Mouse (Mus musculus): ENCODE measurements around the gene Gm49388. TPM values are rescaled to one million over a fixed set of nuclear protein-coding genes. Genes with fewer than 3 reads are reported as not detected.
A peak's percentile ranks its signal among the peaks of the same experiment; 100 is the strongest.

Gene Gm49388
- polyA plus RNA-seq, 1 experiment from 2014 or later: not detected

DNA sequence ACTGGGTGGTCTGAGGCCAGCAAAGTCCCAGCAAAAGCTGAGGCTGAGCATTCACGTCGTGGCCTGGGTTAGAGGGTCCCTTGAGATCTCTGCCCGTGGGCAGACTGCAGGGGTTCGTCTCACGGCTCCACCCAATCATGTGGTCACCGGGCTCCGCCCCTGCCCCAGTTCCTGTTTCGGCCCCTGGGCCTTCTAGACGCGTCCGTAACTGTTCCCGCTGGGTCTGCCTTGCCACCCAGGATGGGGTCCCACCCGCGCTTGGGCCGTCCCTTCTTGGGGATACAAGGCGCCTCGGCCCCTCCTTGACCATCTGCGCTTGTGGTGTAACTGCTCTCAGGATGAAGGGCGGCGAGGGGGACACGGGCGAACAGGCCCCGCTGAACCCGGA, 15.8 kb upstream of the Gm49388 start, which contains the start of gene Orai3:
Orai3 (plus strand) TSS at position 165 of the 388 bp plus-strand sequence.
- Histone ChIP-seq H3K4me3 (ENCODE audit: low read depth, low read length) (peak within 1 kb of the TSS; percentile 74), H3K4me1 (replicated peaks; ENCODE audit: control insufficient read depth, insufficient read depth) (peaks cover 4% of the 10 kb centered on the region; the same call in 1 of the 2 replicates), H3K27ac (replicated peaks) (peak within 1 kb of the TSS; percentile 91), H3K9me3 (ENCODE audit: control insufficient read depth, low read length) (no peaks in the 10 kb centered on the region), H3K9ac (ENCODE audit: low read length) (peak within 1 kb of the TSS; percentile 95), H3K27me3 (ENCODE audit: control insufficient read depth, insufficient read depth, low read length) (no peaks in the 10 kb centered on the region), H3K36me3 (ENCODE audit: control insufficient read depth, insufficient read depth, low read length) (peaks cover 3% of the 10 kb centered on the region; the same call in 1 of the 2 replicates), H3K4me2 (replicated peaks; ENCODE audit: low read depth) (peak within 1 kb of the TSS; percentile 86)
- TF ChIP-seq EP300 (optimal IDR thresholded peaks at IDR 0.05): no peak
- no peak for TF ChIP-seq CTCF (IDR thresholded peaks at IDR 0.05; ENCODE audit: low read depth)
- ATAC-seq (ENCODE audit: low FRiP score, low TSS enrichment): peak; percentile 75
- peak; percentile 90 for DNase-seq (ENCODE audit: low spot score)
- WGBS: 1% methylated on average over 24 of the region's 24 CpGs

DNA sequence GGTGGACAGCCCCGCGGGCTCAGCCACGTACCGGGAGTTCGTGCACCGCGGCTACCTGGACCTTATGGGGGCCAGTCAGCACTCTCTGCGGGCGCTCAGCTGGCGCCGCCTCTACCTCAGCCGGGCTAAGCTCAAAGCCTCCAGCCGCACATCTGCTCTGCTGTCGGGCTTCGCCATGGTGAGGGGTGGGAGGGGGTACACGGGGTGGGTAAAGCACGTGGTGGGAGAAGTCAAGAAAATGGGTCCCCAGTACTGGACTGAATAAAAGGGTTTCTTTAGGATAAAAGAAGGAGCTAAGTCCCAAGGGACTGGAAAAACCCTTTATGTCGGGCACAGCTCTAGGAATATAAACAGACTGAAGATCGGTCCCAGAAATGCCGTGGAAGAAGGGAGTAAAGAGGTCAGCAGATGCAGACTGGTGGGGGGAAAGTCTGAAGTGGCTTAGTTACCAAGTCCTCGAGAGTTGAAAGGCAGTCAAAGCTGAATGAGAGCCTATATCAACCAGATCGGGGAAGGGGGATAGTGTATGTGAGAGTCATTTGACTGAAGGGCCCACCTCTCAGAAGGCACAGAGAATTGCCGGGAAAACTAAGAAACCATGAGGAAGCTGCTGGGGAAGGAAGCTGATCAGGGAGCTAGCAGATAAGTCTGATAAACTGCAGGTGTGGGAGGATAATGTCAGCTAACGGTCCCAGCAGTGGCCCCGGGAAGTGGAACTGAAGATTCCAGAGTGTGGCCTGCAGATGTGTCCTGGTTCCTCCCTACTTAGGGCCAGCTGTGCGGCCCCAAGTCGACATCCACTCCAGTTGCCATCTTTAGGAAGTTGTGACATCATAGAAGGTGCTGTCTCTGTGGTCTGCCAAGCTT, 15.1 kb upstream of the Gm49388 start:
- H3K9me3 ChIP-seq (ENCODE audit: control insufficient read depth, low read length): no peaks in the 10 kb centered on the region
- H3K4me3 ChIP-seq (ENCODE audit: low read depth, low read length): peak overlapping the region; percentile 74
- peaks cover 4% of the 10 kb centered on the region; the same call in 1 of the 2 replicates for H3K4me1 ChIP-seq (replicated peaks; ENCODE audit: control insufficient read depth, insufficient read depth)
- DNase-seq (ENCODE audit: low spot score) (no peak), ATAC-seq (ENCODE audit: low FRiP score, low TSS enrichment) (peak; percentile 16; the same call in 1 of the 2 replicates)
- peak overlapping the region; percentile 95 for H3K9ac ChIP-seq (ENCODE audit: low read length)
- H3K27ac ChIP-seq (replicated peaks): peak overlapping the region; percentile 91
- no peaks in the 10 kb centered on the region for H3K27me3 ChIP-seq (ENCODE audit: control insufficient read depth, insufficient read depth, low read length)
- WGBS: 3% methylated on average over 27 of the region's 27 CpGs
- peaks cover 3% of the 10 kb centered on the region; the same call in 1 of the 2 replicates for H3K36me3 ChIP-seq (ENCODE audit: control insufficient read depth, insufficient read depth, low read length)
- TF ChIP-seq EP300 (optimal IDR thresholded peaks at IDR 0.05) (no peak), CTCF (IDR thresholded peaks at IDR 0.05; ENCODE audit: low read depth) (no peak)
- H3K4me2 ChIP-seq (replicated peaks; ENCODE audit: low read depth): peak overlapping the region; percentile 86

DNA sequence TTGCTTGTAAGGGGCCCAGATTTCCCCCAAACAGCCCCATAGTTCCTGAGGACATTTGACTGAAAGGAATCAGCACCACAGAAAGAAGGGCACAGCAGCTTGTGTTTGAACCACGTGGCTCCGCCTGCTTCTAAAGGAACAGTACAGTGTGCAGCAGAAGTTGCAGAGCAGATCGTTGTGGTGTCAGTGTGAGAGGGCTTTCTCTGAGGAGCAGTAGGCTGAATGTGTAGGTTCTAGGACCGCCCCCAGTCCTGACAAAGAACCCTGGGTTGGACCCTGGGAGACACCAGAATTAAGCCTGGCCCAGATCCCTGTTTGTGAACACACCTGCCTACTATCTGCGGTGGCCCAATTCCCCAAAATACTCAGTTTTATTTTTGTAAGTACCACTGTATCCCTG, 14.1 kb upstream of the Gm49388 start:
- H3K9ac ChIP-seq (ENCODE audit: low read length): no peak overlapping the region
- 58% methylated on average over 5 of the region's 5 CpGs for WGBS
- ATAC-seq (ENCODE audit: low FRiP score, low TSS enrichment): no peak

DNA sequence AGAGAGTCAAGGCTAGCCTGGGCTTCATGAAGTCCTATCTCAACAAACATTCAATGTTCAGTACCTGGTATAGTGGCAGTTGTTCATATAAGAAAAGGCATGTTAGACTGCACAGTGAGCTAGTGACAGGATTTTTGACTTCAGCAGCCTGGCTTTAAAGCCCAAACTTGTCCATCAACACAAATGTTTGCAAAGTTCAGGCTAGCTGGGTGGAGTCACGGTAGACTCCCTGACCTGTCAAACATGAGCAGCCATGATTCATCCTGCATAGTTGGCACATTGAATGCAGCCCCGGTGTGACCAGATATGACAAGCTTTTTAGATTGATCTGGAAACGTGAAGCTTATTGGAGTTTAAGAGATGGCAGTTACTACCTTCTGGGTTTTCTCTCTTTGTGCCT, 13.3 kb upstream of the Gm49388 start:
- Histone ChIP-seq H3K36me3 (ENCODE audit: control insufficient read depth, insufficient read depth, low read length) (peaks cover 3% of the 10 kb centered on the region; the same call in 1 of the 2 replicates), H3K9me3 (ENCODE audit: control insufficient read depth, low read length) (no peaks in the 10 kb centered on the region), H3K4me1 (replicated peaks; ENCODE audit: control insufficient read depth, insufficient read depth) (peaks cover 4% of the 10 kb centered on the region; the same call in 1 of the 2 replicates), H3K27me3 (ENCODE audit: control insufficient read depth, insufficient read depth, low read length) (no peaks in the 10 kb centered on the region), H3K9ac (ENCODE audit: low read length) (no peak overlapping the region), H3K27ac (replicated peaks) (0 out of 2 replicates have a peak overlapping the region, but pooled peaks have one; percentile 56), H3K4me3 (ENCODE audit: low read depth, low read length) (no peak overlapping the region), H3K4me2 (replicated peaks; ENCODE audit: low read depth) (no peak overlapping the region)
- TF ChIP-seq CTCF (IDR thresholded peaks at IDR 0.05; ENCODE audit: low read depth) (no peak), EP300 (optimal IDR thresholded peaks at IDR 0.05) (no peak)
- DNase-seq (ENCODE audit: low spot score) (peak; percentile 32), ATAC-seq (ENCODE audit: low FRiP score, low TSS enrichment) (no peak)
- WGBS: 41% methylated on average over 3 of the region's 3 CpGs

More for the DNA sequence above, 14.1 kb upstream of the Gm49388 start:
- Histone ChIP-seq H3K9me3 (ENCODE audit: control insufficient read depth, low read length) (no peaks in the 10 kb centered on the region), H3K36me3 (ENCODE audit: control insufficient read depth, insufficient read depth, low read length) (peaks cover 3% of the 10 kb centered on the region; the same call in 1 of the 2 replicates), H3K4me3 (ENCODE audit: low read depth, low read length) (no peak overlapping the region), H3K27me3 (ENCODE audit: control insufficient read depth, insufficient read depth, low read length) (no peaks in the 10 kb centered on the region), H3K4me2 (replicated peaks; ENCODE audit: low read depth) (0 out of 2 replicates have a peak overlapping the region, but pooled peaks have one; percentile 86), H3K27ac (replicated peaks) (0 out of 2 replicates have a peak overlapping the region, but pooled peaks have one; percentile 56), H3K4me1 (replicated peaks; ENCODE audit: control insufficient read depth, insufficient read depth) (peaks cover 4% of the 10 kb centered on the region; the same call in 1 of the 2 replicates)
- TF ChIP-seq EP300 (optimal IDR thresholded peaks at IDR 0.05) (no peak), CTCF (IDR thresholded peaks at IDR 0.05; ENCODE audit: low read depth) (no peak)
- DNase-seq (ENCODE audit: low spot score): no peak

DNA sequence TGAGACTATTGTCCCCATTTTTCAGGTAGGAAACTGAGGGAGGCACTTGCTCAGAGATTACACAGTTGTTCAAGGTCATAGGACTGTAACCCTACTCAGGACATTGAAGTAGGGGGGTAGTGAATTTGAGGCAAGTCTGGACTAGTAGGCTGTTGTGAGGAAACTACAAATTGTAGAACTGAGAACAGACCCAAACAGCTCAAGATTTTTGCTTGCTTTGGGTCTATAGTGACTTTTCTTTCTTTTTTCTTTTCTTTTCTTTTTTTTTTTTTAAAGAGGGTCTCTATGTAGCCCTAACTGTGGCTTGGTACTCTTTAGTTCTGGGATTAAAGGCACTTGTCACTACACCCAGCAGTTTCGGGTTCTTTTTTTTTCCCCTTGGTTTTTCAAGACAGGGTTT, 12.9 kb upstream of the Gm49388 start:
- TF ChIP-seq EP300 (optimal IDR thresholded peaks at IDR 0.05) (no peak), CTCF (IDR thresholded peaks at IDR 0.05; ENCODE audit: low read depth) (no peak)
- Histone ChIP-seq H3K27me3 (ENCODE audit: control insufficient read depth, insufficient read depth, low read length) (no peaks in the 10 kb centered on the region), H3K4me3 (ENCODE audit: low read depth, low read length) (no peak overlapping the region), H3K9ac (ENCODE audit: low read length) (no peak overlapping the region), H3K27ac (replicated peaks) (0 out of 2 replicates have a peak overlapping the region, but pooled peaks have one; percentile 35), H3K36me3 (ENCODE audit: control insufficient read depth, insufficient read depth, low read length) (peaks cover 3% of the 10 kb centered on the region; the same call in 1 of the 2 replicates), H3K4me2 (replicated peaks; ENCODE audit: low read depth) (no peak overlapping the region), H3K4me1 (replicated peaks; ENCODE audit: control insufficient read depth, insufficient read depth) (peaks cover 4% of the 10 kb centered on the region; the same call in 1 of the 2 replicates), H3K9me3 (ENCODE audit: control insufficient read depth, low read length) (no peaks in the 10 kb centered on the region)
- no peak for DNase-seq (ENCODE audit: low spot score)
- 95% methylated on average over 1 of the region's 1 CpGs for WGBS
- ATAC-seq (ENCODE audit: low FRiP score, low TSS enrichment): no peak
